Mouse (Mus musculus) neural tube, embryonic 14.5 days (tissue): ENCODE results near the gene Tgfb1. TPM values are rescaled to one million over a fixed set of nuclear protein-coding genes. Genes with fewer than 3 reads are reported as not detected.

Source experiments
- ATAC-seq: fragments of 200-750 bp; cut with Nextera tagmentation; 2 replicates; pipeline ENCODE4 v1.8.0; 2017; ENCODE audit warnings: low read depth, mild to moderate bottlenecking, moderate TSS enrichment, moderate library complexity
- H3K27ac ChIP-seq: fragments of 300-500 bp; sonication (generic); 2 replicates; pipeline ENCODE4 v1.5.1; 2014; ENCODE audit warnings: low read depth, mild to moderate bottlenecking, control low read depth, low read length, moderate library complexity, mixed read lengths
- H3K27me3 ChIP-seq: fragments of 300-500 bp; sonication (generic); 2 replicates; pipeline ENCODE4 v1.6.1; 2014; ENCODE audit warnings: low read length; ENCODE audit not compliant: control insufficient read depth, insufficient read depth
- H3K36me3 ChIP-seq: fragments of 300-500 bp; sonication (generic); 2 replicates; pipeline ENCODE4 v1.6.1; 2014; ENCODE audit warnings: low read length, mixed read lengths; ENCODE audit not compliant: control insufficient read depth, insufficient read depth
- H3K4me1 ChIP-seq: fragments of 300-500 bp; sonication (generic); 2 replicates; pipeline ENCODE4 v1.6.1; 2014; ENCODE audit warnings: low read length; ENCODE audit not compliant: control insufficient read depth, insufficient read depth
- H3K4me2 ChIP-seq: fragments of 300-500 bp; sonication (generic); 2 replicates; pipeline ENCODE4 v1.6.1; 2014; ENCODE audit warnings: mild to moderate bottlenecking, low read depth, low read length, control low read depth
- H3K4me3 ChIP-seq: fragments of 300-500 bp; sonication (generic); 2 replicates; pipeline ENCODE4 v1.5.1; 2014; ENCODE audit warnings: low read depth, low read length, control low read depth, mixed read lengths
- H3K9ac ChIP-seq: fragments of 300-500 bp; sonication (generic); replicated peaks from 2 replicates; pipeline ENCODE4 v1.6.1; 2014; ENCODE audit warnings: low read depth, mild to moderate bottlenecking, control low read depth, low read length, mixed read lengths
- H3K9me3 ChIP-seq: fragments of 300-500 bp; sonication (generic); 2 replicates; pipeline ENCODE4 v1.6.1; 2016; ENCODE audit warnings: low read length; ENCODE audit not compliant: control insufficient read depth
- WGBS: fragments of 180-500 bp; shearing (Covaris S2); extraction: QIAGEN DNeasy Blood & Tissue Kit; methylation state at CpG from one replicate; pipeline ENCODE4 v1.1.7; 2014; 5-methylcytosine and 5-hydroxymethylcytosine counted together
- polyA plus RNA-seq: library from polyadenylated mRNA; unstranded; fragments of >200 nt; fragmentation: Nextera tagmentation; extraction: Ambion mirVana; gene quantifications from 2 replicates; pipeline ENCODE4 v1.2.1, GENCODE M21; 2014

Gene Tgfb1
- polyA plus RNA-seq, 1 experiment from 2014 or later, result 0.42 TPM

GRCm38 (mm10) chr7:25689603-25690021, 2.8 kb downstream of the Tgfb1 start:
- no peak overlapping the region for H3K27ac ChIP-seq
- H3K4me2 ChIP-seq, result peak overlapping the region; percentile 52
- peak overlapping the region; percentile 37 for H3K4me3 ChIP-seq
- H3K36me3 ChIP-seq, result no peaks in the 10 kb centered on the region
- WGBS, result 8% methylated on average over 12 of the region's 12 CpGs
- peaks cover 47% of the 10 kb centered on the region for H3K27me3 ChIP-seq
- peak overlapping the region; percentile 30; the same call in 1 of the 2 replicates for H3K9ac ChIP-seq
- H3K9me3 ChIP-seq, result no peaks in the 10 kb centered on the region
- peaks cover 13% of the 10 kb centered on the region for H3K4me1 ChIP-seq
- no peak for ATAC-seq

GRCm38 (mm10) chr7:25690051-25690450, 3.2 kb downstream of the Tgfb1 start:
- H3K4me1 ChIP-seq, result peaks cover 13% of the 10 kb centered on the region
- no peak overlapping the region for H3K4me3 ChIP-seq

GRCm38 (mm10) chr7:25694104-25694503, 7.3 kb downstream of the Tgfb1 start:
- Histone ChIP-seq H3K27ac (no peak overlapping the region), H3K9ac (no peak overlapping the region), H3K4me2 (no peak overlapping the region), H3K9me3 (no peaks in the 10 kb centered on the region), H3K4me3 (no peak overlapping the region), H3K27me3 (peaks cover 13% of the 10 kb centered on the region), H3K4me1 (0 out of 2 replicates have a peak, but pooled peaks cover 2% of the 10 kb centered on the region), H3K36me3 (no peaks in the 10 kb centered on the region)
- 27% methylated on average over 8 of the region's 8 CpGs for WGBS
- ATAC-seq, result peak; percentile 44; the same call in 1 of the 2 replicates

More at GRCm38 (mm10) chr7:25690051-25690450, 3.2 kb downstream of the Tgfb1 start:
- 26% methylated on average over 5 of the region's 5 CpGs for WGBS
- ATAC-seq, result no peak
- no peaks in the 10 kb centered on the region for H3K9me3 ChIP-seq
- no peak overlapping the region for H3K4me2 ChIP-seq
- no peak overlapping the region for H3K27ac ChIP-seq
- peaks cover 47% of the 10 kb centered on the region for H3K27me3 ChIP-seq
- no peaks in the 10 kb centered on the region for H3K36me3 ChIP-seq
- no peak overlapping the region for H3K9ac ChIP-seq

- Histone ChIP-seq H3K9ac (no peak overlapping the region), H3K27ac (no peak overlapping the region), H3K36me3 (no peaks in the 10 kb centered on the region), H3K4me2 (no peak overlapping the region), H3K27me3 (no peaks in the 10 kb centered on the region), H3K4me1 (no peaks in the 10 kb centered on the region), H3K4me3 (no peak overlapping the region), H3K9me3 (no peaks in the 10 kb centered on the region)
- WGBS, result 55% methylated on average over 13 of the region's 13 CpGs
- no peak for ATAC-seq
Measured at GRCm38 (mm10) chr7:25699851-25700250, 13.0 kb downstream of the Tgfb1 start.

- Histone ChIP-seq H3K4me2 (no peak overlapping the region), H3K27me3 (no peaks in the 10 kb centered on the region), H3K36me3 (no peaks in the 10 kb centered on the region), H3K4me3 (no peak overlapping the region), H3K27ac (no peak overlapping the region), H3K9me3 (no peaks in the 10 kb centered on the region), H3K9ac (no peak overlapping the region), H3K4me1 (no peaks in the 10 kb centered on the region)
- WGBS, result 77% methylated on average over 12 of the region's 12 CpGs
- ATAC-seq, result no peak
Measured at GRCm38 (mm10) chr7:25700732-25701131, 13.9 kb downstream of the Tgfb1 start.

GRCm38 (mm10) chr7:25702350-25702749, 15.5 kb downstream of the Tgfb1 start:
- Histone ChIP-seq H3K36me3 (no peaks in the 10 kb centered on the region), H3K27ac (no peak overlapping the region), H3K4me2 (no peak overlapping the region), H3K9ac (no peak overlapping the region), H3K9me3 (no peaks in the 10 kb centered on the region), H3K4me1 (no peaks in the 10 kb centered on the region), H3K27me3 (no peaks in the 10 kb centered on the region), H3K4me3 (no peak overlapping the region)
- ATAC-seq, result no peak
- 96% methylated on average over 2 of the region's 2 CpGs for WGBS

- Histone ChIP-seq H3K4me2 (peak overlapping the region; percentile 57), H3K9ac (no peak overlapping the region), H3K27me3 (no peaks in the 10 kb centered on the region), H3K36me3 (no peaks in the 10 kb centered on the region), H3K9me3 (no peaks in the 10 kb centered on the region), H3K4me3 (no peak overlapping the region; the same call in 1 of the 2 replicates), H3K4me1 (no peaks in the 10 kb centered on the region), H3K27ac (no peak overlapping the region)
- ATAC-seq, result 0 out of 2 replicates have a peak, but pooled peaks have one; percentile 25
- WGBS, result 17% methylated on average over 10 of the region's 10 CpGs
Measured at GRCm38 (mm10) chr7:25703793-25704494, 17.1 kb downstream of the Tgfb1 start.

- no peaks in the 10 kb centered on the region for H3K36me3 ChIP-seq
- H3K9ac ChIP-seq, result peak overlapping the region; percentile 42
- no peaks in the 10 kb centered on the region for H3K9me3 ChIP-seq
- WGBS, result 3% methylated on average over 36 of the region's 37 CpGs
- H3K4me2 ChIP-seq, result peak overlapping the region; percentile 57
- peak overlapping the region; percentile 29 for H3K4me3 ChIP-seq
- no peaks in the 10 kb centered on the region for H3K4me1 ChIP-seq
- peak; percentile 70 for ATAC-seq
- H3K27ac ChIP-seq, result no peak overlapping the region
- H3K27me3 ChIP-seq, result no peaks in the 10 kb centered on the region
Measured at GRCm38 (mm10) chr7:25704716-25705364, 18.0 kb downstream of the Tgfb1 start.

GRCm38 (mm10) chr7:25705801-25706251, 19.0 kb downstream of the Tgfb1 start:
- no peaks in the 10 kb centered on the region for H3K36me3 ChIP-seq
- no peak overlapping the region for H3K27ac ChIP-seq
- peaks cover 8% of the 10 kb centered on the region; the same call in 1 of the 2 replicates for H3K4me1 ChIP-seq
- H3K9me3 ChIP-seq, result no peaks in the 10 kb centered on the region
- no peak overlapping the region for H3K4me2 ChIP-seq
- ATAC-seq, result no peak
- WGBS, result 71% methylated on average over 6 of the region's 6 CpGs
- H3K9ac ChIP-seq, result no peak overlapping the region
- no peak overlapping the region for H3K4me3 ChIP-seq
- H3K27me3 ChIP-seq, result no peaks in the 10 kb centered on the region
